Mouse (Mus musculus) myocyte (in vitro differentiated cells): ENCODE data around the gene Wdr20. TPM values are rescaled to one million over a fixed set of nuclear protein-coding genes. Genes with fewer than 3 reads are reported as not detected.

Experiments used
- H3K27me3 ChIP-seq: one replicate; pipeline ENCODE4 v1.6.1; 2011; ENCODE audit not compliant: control insufficient read depth, insufficient read depth, insufficient read length
- H3K36me3 ChIP-seq: one replicate; pipeline ENCODE4 v1.6.1; 2011; ENCODE audit not compliant: control insufficient read depth, insufficient read depth
- H3K4me2 ChIP-seq: one replicate; pipeline ENCODE4 v1.6.1; 2011; ENCODE audit warnings: low read depth, control low read depth
- H3K4me3 ChIP-seq: one replicate; pipeline ENCODE4 v1.5.1; 2011; ENCODE audit warnings: mild to moderate bottlenecking, control low read depth, moderate library complexity
- H3K79me2 ChIP-seq: one replicate; pipeline ENCODE4 v1.6.1; 2011; ENCODE audit not compliant: control insufficient read depth, insufficient read depth
- H3ac ChIP-seq: one replicate; pipeline ENCODE4 v1.6.1; 2011; ENCODE audit not compliant: control insufficient read depth, insufficient read length
- CEBPB ChIP-seq: IDR thresholded peaks from 2 replicates; pipeline ENCODE4 v1.6.1; 2011; ENCODE audit warnings: mild to moderate bottlenecking, moderate library complexity; ENCODE audit not compliant: poor library complexity, insufficient read depth, severe bottlenecking
- E2F4 ChIP-seq: IDR thresholded peaks from one replicate; pipeline ENCODE4 v1.6.1; 2011; ENCODE audit warnings: mild to moderate bottlenecking, control low read depth, moderate library complexity; ENCODE audit not compliant: insufficient read depth
- MAX ChIP-seq: IDR thresholded peaks from one replicate; pipeline ENCODE4 v1.6.1; 2011; ENCODE audit warnings: low read depth, mild to moderate bottlenecking, control low read depth
- MYOD1 ChIP-seq, 3 experiments: IDR thresholded peaks; one replicate each; pipeline ENCODE4 v1.6.1; 2011; ENCODE audit warnings: control low read depth in 2 of 3, low read depth in 2 of 3, mild to moderate bottlenecking in 2 of 3, moderate library complexity in 1 of 3; ENCODE audit not compliant: insufficient read length in 2 of 3, control insufficient read depth in 1 of 3
- MYOG ChIP-seq, 3 experiments: IDR thresholded peaks; one replicate each; pipeline ENCODE4 v1.6.1; 2011; ENCODE audit warnings: control low read depth in 2 of 3, low read depth in 2 of 3, mild to moderate bottlenecking in 2 of 3; ENCODE audit not compliant: insufficient read length in 2 of 3, control insufficient read depth in 1 of 3, insufficient read depth in 1 of 3
- POLR2A ChIP-seq: IDR thresholded peaks from one replicate; pipeline ENCODE4 v1.6.1; 2011; ENCODE audit warnings: low read depth, mild to moderate bottlenecking, control low read depth, moderate library complexity; ENCODE audit not compliant: insufficient read length
- POLR2AphosphoS2 ChIP-seq: IDR thresholded peaks from one replicate; pipeline ENCODE4 v1.6.1; 2011; ENCODE audit warnings: low read depth, control low read depth; ENCODE audit not compliant: insufficient read length
- REST ChIP-seq: IDR thresholded peaks from one replicate; pipeline ENCODE4 v1.6.1; 2011; ENCODE audit warnings: mild to moderate bottlenecking, control low read depth, moderate library complexity; ENCODE audit not compliant: insufficient read depth, insufficient read length
- SRF ChIP-seq: IDR thresholded peaks from one replicate; pipeline ENCODE4 v1.6.1; 2011; ENCODE audit warnings: low read depth; ENCODE audit not compliant: control insufficient read depth, insufficient read length
- TCF12 ChIP-seq: IDR thresholded peaks from one replicate; pipeline ENCODE4 v1.6.1; 2011; ENCODE audit warnings: mild to moderate bottlenecking, control low read depth; ENCODE audit not compliant: poor library complexity, insufficient read depth, severe bottlenecking
- TCF3 ChIP-seq: IDR thresholded peaks from one replicate; pipeline ENCODE4 v1.6.1; 2011; ENCODE audit warnings: low read depth, control low read depth; ENCODE audit not compliant: insufficient read length
- USF1 ChIP-seq: IDR thresholded peaks from one replicate; pipeline ENCODE4 v1.6.1; 2011; ENCODE audit warnings: low read depth, mild to moderate bottlenecking, control low read depth, moderate library complexity
- polyA plus RNA-seq: library from polyadenylated mRNA; unstranded; fragments of >200 nt; fragmentation: generic; extraction: Trizol; gene quantifications from one replicate; pipeline ENCODE4 v1.2.1, GENCODE M21; 2012; ENCODE audit warnings: missing spikeins

Wdr20 gene
- polyA plus RNA-seq, 1 experiment, result 13.9 TPM

DNA sequence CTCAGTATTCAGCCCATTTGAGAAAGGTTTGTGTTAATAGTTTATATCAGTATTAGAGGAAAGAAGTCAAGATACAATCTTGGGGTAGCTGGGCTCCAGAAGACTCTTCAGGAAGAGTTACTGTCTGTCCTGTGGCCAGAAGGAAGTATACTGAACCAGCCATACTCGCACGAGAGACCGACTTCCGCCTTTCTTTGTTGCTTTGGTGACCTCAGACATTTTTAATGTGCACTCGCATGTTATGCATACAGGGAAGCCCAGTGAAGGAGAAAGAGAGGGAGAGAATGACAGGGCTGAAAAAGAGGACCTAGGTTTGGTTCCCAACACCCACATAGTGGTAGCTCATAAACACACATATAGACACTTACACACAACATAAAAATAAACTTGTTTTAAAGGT is 26.8 kb downstream of the Wdr20 start:
- Histone ChIP-seq H3K4me2 (no peak overlapping the region), H3ac (no peak overlapping the region), H3K79me2 (peaks cover 41% of the 10 kb centered on the region), H3K36me3 (no peaks in the 10 kb centered on the region), H3K4me3 (no peak overlapping the region), H3K27me3 (no peaks in the 10 kb centered on the region)
- TF ChIP-seq POLR2AphosphoS2, result no peak
- no peak for TF ChIP-seq MYOD1 (IDR thresholded peaks at IDR 0.05; ENCODE audit: control insufficient read depth in 1 of 3, insufficient read length in 2 of 3, low read depth in 2 of 3)
- no peak for TF ChIP-seq POLR2A
- no peak for TF ChIP-seq MAX
- TF ChIP-seq CEBPB, result no peak
- no peak for TF ChIP-seq REST
- TF ChIP-seq TCF12, result no peak
- TF ChIP-seq SRF, result no peak
- TF ChIP-seq USF1, result no peak
- no peak for TF ChIP-seq MYOG (IDR thresholded peaks at IDR 0.05; ENCODE audit: control insufficient read depth in 1 of 3, insufficient read depth in 1 of 3, insufficient read length in 2 of 3, low read depth in 2 of 3)
- TF ChIP-seq E2F4, result no peak
- TF ChIP-seq TCF3, result no peak

DNA sequence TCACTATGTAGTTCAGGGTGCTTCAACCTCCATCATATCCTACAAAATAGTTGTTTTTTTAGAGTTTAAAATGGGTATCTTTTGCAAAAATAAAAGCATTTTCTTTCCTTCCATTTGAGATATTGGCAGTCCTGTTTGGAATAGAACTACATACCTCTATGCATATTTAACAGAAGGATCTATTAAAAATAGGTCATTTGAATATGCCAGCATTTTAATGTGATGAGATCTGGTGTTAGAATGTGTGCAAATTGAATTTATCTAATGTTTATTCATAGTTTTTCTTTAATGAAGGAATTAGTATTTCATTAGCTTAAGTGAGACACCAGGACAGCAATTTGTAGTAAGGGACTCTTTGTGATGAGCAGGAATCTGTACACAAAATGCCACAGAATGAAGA is 30.8 kb downstream of the Wdr20 start:
- Histone ChIP-seq H3K27me3 (no peaks in the 10 kb centered on the region), H3ac (no peak overlapping the region)
- TF ChIP-seq CEBPB, result no peak
- TF ChIP-seq POLR2AphosphoS2, result no peak
- TF ChIP-seq POLR2A, result no peak
- no peak for TF ChIP-seq TCF3
- TF ChIP-seq E2F4, result no peak
- TF ChIP-seq REST, result no peak
- TF ChIP-seq MYOD1 (IDR thresholded peaks at IDR 0.05; ENCODE audit: control insufficient read depth in 1 of 3, insufficient read length in 2 of 3, low read depth in 2 of 3), result no peak
- no peak for TF ChIP-seq MAX
- no peak for TF ChIP-seq SRF

DNA sequence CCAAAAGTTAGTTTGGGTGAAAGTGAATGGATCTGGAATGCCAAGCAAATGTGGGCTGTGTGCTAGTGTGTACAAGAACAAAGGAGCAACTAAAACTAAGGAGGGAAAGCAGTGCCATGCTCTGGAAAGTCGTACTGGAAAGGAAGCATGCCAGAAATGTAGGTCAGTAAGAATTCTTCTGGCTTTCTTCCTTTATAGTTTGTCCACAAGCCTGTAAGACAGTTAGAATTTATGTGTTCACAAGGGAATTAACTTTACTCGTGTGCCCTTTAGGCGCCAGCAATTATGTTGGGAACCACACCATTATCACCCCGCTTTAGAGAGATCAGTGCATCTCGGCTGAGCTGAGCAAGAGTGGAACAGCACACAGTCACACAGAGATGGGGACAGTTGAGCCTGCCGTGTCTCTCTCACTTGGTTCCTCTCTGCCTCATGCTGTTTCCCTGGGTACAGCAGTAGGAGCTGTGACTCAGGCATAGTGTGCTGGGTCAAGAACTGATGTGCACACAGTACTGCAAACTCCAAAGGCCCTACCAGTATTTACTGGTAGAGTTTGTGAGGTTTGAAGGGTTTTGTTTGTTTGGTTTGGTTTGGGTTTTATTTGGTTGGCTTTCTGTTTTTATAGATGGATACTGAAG is 32.0 kb downstream of the Wdr20 start:
- Histone ChIP-seq H3K36me3 (no peaks in the 10 kb centered on the region), H3K4me3 (no peak overlapping the region), H3K27me3 (no peaks in the 10 kb centered on the region), H3K4me2 (no peak overlapping the region), H3ac (no peak overlapping the region), H3K79me2 (peaks cover 75% of the 10 kb centered on the region)
- no peak for TF ChIP-seq TCF3
- TF ChIP-seq USF1, result no peak
- TF ChIP-seq SRF, result no peak
- TF ChIP-seq REST, result no peak
- no peak for TF ChIP-seq TCF12
- no peak for TF ChIP-seq POLR2AphosphoS2

More for the DNA sequence above, 30.8 kb downstream of the Wdr20 start:
- no peak overlapping the region for H3K4me2 ChIP-seq
- H3K4me3 ChIP-seq, result no peak overlapping the region
- peaks cover 66% of the 10 kb centered on the region for H3K79me2 ChIP-seq
- H3K36me3 ChIP-seq, result no peaks in the 10 kb centered on the region

DNA sequence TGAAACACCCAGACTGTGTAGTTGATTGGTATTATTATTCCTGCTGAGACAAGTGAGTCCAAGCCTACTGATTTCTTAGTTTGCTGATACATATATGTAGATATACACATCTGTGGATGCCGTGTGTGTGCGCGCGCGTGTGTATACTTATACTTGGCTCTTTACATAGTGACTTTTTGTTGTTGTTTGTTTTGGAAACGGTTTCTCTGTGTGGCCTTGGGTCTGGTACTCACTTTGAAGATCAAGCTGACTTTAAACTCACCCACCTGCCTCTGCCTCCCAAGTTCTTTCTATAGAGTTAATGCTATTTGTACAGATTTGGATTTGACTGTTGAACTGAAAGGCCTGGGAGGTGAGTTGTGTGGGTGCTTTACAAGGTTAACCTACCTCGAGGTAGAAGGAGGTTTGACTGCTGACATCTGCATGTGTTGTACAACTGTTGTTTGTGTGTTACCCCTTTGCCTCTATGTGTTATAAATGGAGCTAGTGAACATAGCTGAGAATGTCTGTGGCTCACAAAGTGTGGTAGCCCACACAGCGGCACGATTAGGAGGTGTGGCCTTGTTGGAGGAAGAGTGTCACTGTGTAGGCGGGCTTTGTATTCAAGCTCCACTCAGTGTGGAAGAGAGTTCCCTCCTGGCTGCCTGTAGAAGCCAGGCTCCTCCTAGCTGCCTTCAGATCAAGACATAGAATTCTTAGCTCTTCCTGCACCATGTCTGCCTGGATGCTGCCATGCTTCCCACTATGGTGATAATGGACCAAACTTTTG is 32.9 kb downstream of the Wdr20 start:
- Histone ChIP-seq H3K36me3 (no peaks in the 10 kb centered on the region), H3K4me3 (no peak overlapping the region), H3ac (no peak overlapping the region), H3K27me3 (no peaks in the 10 kb centered on the region), H3K79me2 (peaks cover 77% of the 10 kb centered on the region), H3K4me2 (no peak overlapping the region)
- no peak for TF ChIP-seq MAX
- TF ChIP-seq SRF, result no peak
- no peak for TF ChIP-seq POLR2A
- TF ChIP-seq CEBPB, result no peak
- TF ChIP-seq TCF12, result no peak
- TF ChIP-seq MYOG (IDR thresholded peaks at IDR 0.05; ENCODE audit: control insufficient read depth in 1 of 3, insufficient read depth in 1 of 3, insufficient read length in 2 of 3, low read depth in 2 of 3), result no peak
- TF ChIP-seq POLR2AphosphoS2, result no peak
- TF ChIP-seq MYOD1 (IDR thresholded peaks at IDR 0.05; ENCODE audit: control insufficient read depth in 1 of 3, insufficient read length in 2 of 3, low read depth in 2 of 3), result no peak
- no peak for TF ChIP-seq E2F4

DNA sequence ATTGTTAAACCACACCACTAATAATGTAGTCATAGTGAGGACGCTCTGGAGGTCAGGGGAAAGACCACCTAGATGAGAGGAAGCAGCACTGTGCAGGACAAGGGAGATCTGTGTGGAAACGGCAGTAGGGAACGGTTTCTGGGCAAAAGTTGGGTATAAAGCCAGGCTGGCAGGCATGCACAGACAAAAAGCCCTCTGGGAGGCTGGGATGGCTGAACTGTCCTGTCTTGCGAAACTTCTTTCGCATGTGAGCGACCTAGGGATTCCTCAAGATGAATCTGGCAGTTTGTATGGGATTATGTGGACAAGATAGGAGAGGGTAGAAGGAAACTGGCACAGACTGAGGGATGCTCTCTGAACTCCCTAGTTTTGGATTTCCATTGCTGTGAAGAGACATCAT is 34.2 kb downstream of the Wdr20 start:
- Histone ChIP-seq H3K27me3 (no peaks in the 10 kb centered on the region), H3K4me3 (no peak overlapping the region), H3K79me2 (peaks cover 82% of the 10 kb centered on the region), H3K4me2 (no peak overlapping the region), H3K36me3 (no peaks in the 10 kb centered on the region), H3ac (no peak overlapping the region)
- TF ChIP-seq MYOG (IDR thresholded peaks at IDR 0.05; ENCODE audit: control insufficient read depth in 1 of 3, insufficient read depth in 1 of 3, insufficient read length in 2 of 3, low read depth in 2 of 3) (no peak), REST (no peak), CEBPB (no peak), MAX (no peak), E2F4 (no peak), MYOD1 (IDR thresholded peaks at IDR 0.05; ENCODE audit: control insufficient read depth in 1 of 3, insufficient read length in 2 of 3, low read depth in 2 of 3) (no peak), POLR2A (no peak), SRF (no peak), TCF12 (no peak), USF1 (no peak), POLR2AphosphoS2 (no peak), TCF3 (no peak)
